Mouse (Mus musculus) gastrocnemius, postnatal 25 days (tissue): ENCODE results near the gene Tcp10c. TPM values are rescaled to one million over a fixed set of nuclear protein-coding genes. Genes with fewer than 3 reads are reported as not detected.
"Not testable (repeated sequence)": the region's sequence is repeated elsewhere in the genome, so short reads cannot be mapped to it uniquely, and the experiment has no call there.

Experiments
- DNase-seq: peaks from one replicate; pipeline ENCODE4 v3.0.0; 2022
- total RNA-seq, 2 experiments: library from RNA; stranded (reverse); gene quantifications; 1 replicate in 1 of 2; 2 replicates in 1 of 2; pipeline ENCODE4 v1.2.3; 2021

The Tcp10c gene
- total RNA-seq, 2 experiments from 2014 or later, result not detected

- not testable (repeated sequence) for DNase-seq
Measured at GRCm38 (mm10) chr17:13391020-13391419, 36.6 kb downstream of the Tcp10c start.

- not testable (repeated sequence) for DNase-seq
Measured at GRCm38 (mm10) chr17:13399961-13400360, 45.6 kb downstream of the Tcp10c start.

- not testable (repeated sequence) for DNase-seq
Measured at GRCm38 (mm10) chr17:13402118-13402517, 47.7 kb downstream of the Tcp10c start.

- DNase-seq, result not testable (repeated sequence)
Measured at GRCm38 (mm10) chr17:13403527-13404131, 49.3 kb downstream of the Tcp10c start.

- DNase-seq, result not testable (repeated sequence)
Measured at GRCm38 (mm10) chr17:13406023-13406422, 51.7 kb downstream of the Tcp10c start.

- DNase-seq, result not testable (repeated sequence)
Measured at GRCm38 (mm10) chr17:13406701-13407100, 52.3 kb downstream of the Tcp10c start.

GRCm38 (mm10) chr17:13407621-13408256, 53.4 kb downstream of the Tcp10c start:
- not testable (repeated sequence) for DNase-seq

GRCm38 (mm10) chr17:13408257-13408633, 53.9 kb downstream of the Tcp10c start:
- DNase-seq, result not testable (repeated sequence)

GRCm38 (mm10) chr17:13421022-13421591, 66.7 kb downstream of the Tcp10c start:
- DNase-seq, result not testable (repeated sequence)

- DNase-seq, result not testable (repeated sequence)
Measured at GRCm38 (mm10) chr17:13422638-13423037, 68.3 kb downstream of the Tcp10c start.

GRCm38 (mm10) chr17:13423373-13424024, 69.1 kb downstream of the Tcp10c start:
- not testable (repeated sequence) for DNase-seq

- not testable (repeated sequence) for DNase-seq
Measured at GRCm38 (mm10) chr17:13424321-13424720, 69.9 kb downstream of the Tcp10c start.

GRCm38 (mm10) chr17:13425694-13426093, 71.3 kb downstream of the Tcp10c start:
- DNase-seq, result not testable (repeated sequence)

- DNase-seq, result not testable (repeated sequence)
Measured at GRCm38 (mm10) chr17:13426508-13426907, 72.1 kb downstream of the Tcp10c start.

Other genes with a start within 250 kb of the Tcp10c start
- not detected for gene Unc93a, start 222.8 kb upstream of the Tcp10c start, total RNA-seq
- gene Smok2a, start 133.4 kb upstream of the Tcp10c start, total RNA-seq, result not detected
- not detected for gene Smok2b, start 124.3 kb upstream of the Tcp10c start, total RNA-seq